Mouse (Mus musculus): ENCODE measurements at regions not wholly inside any gene's neighbourhood (a gene's known extent, or its start where the extent isn't known, plus 50 kb on each side); places are given as distances from the start of the nearest gene placed in this dataset.

DNA sequence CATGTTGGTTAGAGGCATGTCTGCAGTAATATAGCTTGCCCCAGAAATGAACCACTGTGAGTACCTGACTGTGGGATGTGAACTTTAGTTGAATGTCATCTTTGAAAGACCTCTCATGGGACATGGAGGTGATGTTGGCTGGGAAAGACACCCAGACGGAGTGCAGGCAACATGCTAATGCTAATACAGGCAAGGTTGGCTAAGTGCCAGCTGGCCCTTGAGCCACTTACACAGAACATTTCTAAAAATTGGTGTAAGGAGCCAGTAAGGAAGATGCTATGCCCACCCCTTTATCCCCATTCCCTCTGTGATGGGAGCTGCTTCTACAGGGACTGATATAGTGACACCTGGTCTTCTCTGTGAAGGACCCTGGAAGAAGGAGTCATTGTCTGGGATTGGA, 656.5 kb downstream of the Tns3 start:
- no peaks in the 10 kb centered on the region for H3K36me3 ChIP-seq (ENCODE audit: control insufficient read depth, insufficient read depth, low read length)
- H3K9ac ChIP-seq (replicated peaks; ENCODE audit: low read depth, low read length) = no peak overlapping the region
- H3K27me3 ChIP-seq (ENCODE audit: control insufficient read depth, insufficient read depth, low read length) = no peaks in the 10 kb centered on the region
- no peak for ATAC-seq (ENCODE audit: insufficient number of reproducible peaks, insufficient read depth, low FRiP score, low read depth)
- no peak overlapping the region for H3K4me2 ChIP-seq (replicated peaks; ENCODE audit: low read depth, low read length)
- H3K4me1 ChIP-seq (ENCODE audit: control insufficient read depth, insufficient read depth, low read length) = no peaks in the 10 kb centered on the region
- H3K9me3 ChIP-seq (ENCODE audit: control insufficient read depth, low read depth, low read length) = no peaks in the 10 kb centered on the region
- WGBS = 44% methylated on average over 1 of the region's 1 CpGs
- no peak overlapping the region for H3K4me3 ChIP-seq (ENCODE audit: low read depth, low read length)
- no peak overlapping the region for H3K27ac ChIP-seq (ENCODE audit: low read length)

DNA sequence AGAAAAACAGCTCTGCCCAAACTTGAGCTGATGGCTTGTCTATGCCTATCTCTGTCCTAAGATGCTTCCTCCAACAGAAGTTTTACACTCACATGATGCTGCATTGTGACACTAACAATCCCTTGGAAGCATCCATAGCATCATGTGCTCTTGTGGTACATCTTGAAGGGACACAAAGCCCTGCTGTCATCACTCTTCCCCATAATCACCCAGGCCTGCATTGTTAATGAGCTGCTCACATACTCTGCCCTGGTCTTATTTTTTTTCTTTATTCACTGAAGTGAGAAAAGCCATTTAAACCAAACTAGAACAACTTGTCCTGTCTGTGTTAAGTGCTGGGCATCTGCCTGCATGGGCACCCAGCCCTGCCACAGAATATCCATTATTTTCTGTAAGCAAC, 683.3 kb downstream of the Tns3 start:
- Histone ChIP-seq H3K4me2 (replicated peaks; ENCODE audit: low read depth, low read length) (no peak overlapping the region), H3K4me1 (ENCODE audit: control insufficient read depth, insufficient read depth, low read length) (no peaks in the 10 kb centered on the region), H3K4me3 (ENCODE audit: low read depth, low read length) (no peak overlapping the region), H3K27me3 (ENCODE audit: control insufficient read depth, insufficient read depth, low read length) (no peaks in the 10 kb centered on the region), H3K9me3 (ENCODE audit: control insufficient read depth, low read depth, low read length) (no peaks in the 10 kb centered on the region), H3K27ac (ENCODE audit: low read length) (no peak overlapping the region), H3K9ac (replicated peaks; ENCODE audit: low read depth, low read length) (no peak overlapping the region), H3K36me3 (ENCODE audit: control insufficient read depth, insufficient read depth, low read length) (no peaks in the 10 kb centered on the region)
- no peak for ATAC-seq (ENCODE audit: insufficient number of reproducible peaks, insufficient read depth, low FRiP score, low read depth)

DNA sequence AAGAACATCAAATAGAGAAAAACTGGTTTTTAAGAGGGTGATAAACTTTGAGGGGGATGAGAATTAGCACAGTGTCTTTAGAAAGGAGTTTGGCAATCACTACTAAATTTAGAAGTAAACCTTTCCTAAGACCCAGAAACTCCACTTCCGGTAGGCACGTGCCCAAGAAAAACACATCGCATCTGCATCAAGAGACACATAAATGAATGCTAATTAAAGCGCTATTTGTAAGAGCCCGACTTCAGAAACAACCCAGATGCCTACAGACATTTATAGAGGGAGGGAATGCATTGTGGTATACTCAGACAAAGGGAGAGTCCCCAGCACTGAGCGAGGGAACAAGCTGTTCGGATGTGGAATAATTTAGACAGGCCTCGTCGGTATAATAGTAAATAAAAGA, 688.5 kb downstream of the Tns3 start:
- no peak for ATAC-seq (ENCODE audit: insufficient number of reproducible peaks, insufficient read depth, low FRiP score, low read depth)
- 70% methylated on average over 9 of the region's 9 CpGs for WGBS
- Histone ChIP-seq H3K27me3 (ENCODE audit: control insufficient read depth, insufficient read depth, low read length) (no peaks in the 10 kb centered on the region), H3K9ac (replicated peaks; ENCODE audit: low read depth, low read length) (no peak overlapping the region), H3K4me1 (ENCODE audit: control insufficient read depth, insufficient read depth, low read length) (no peaks in the 10 kb centered on the region), H3K4me3 (ENCODE audit: low read depth, low read length) (no peak overlapping the region), H3K27ac (ENCODE audit: low read length) (no peak overlapping the region), H3K36me3 (ENCODE audit: control insufficient read depth, insufficient read depth, low read length) (no peaks in the 10 kb centered on the region), H3K9me3 (ENCODE audit: control insufficient read depth, low read depth, low read length) (no peaks in the 10 kb centered on the region), H3K4me2 (replicated peaks; ENCODE audit: low read depth, low read length) (no peak overlapping the region)

DNA sequence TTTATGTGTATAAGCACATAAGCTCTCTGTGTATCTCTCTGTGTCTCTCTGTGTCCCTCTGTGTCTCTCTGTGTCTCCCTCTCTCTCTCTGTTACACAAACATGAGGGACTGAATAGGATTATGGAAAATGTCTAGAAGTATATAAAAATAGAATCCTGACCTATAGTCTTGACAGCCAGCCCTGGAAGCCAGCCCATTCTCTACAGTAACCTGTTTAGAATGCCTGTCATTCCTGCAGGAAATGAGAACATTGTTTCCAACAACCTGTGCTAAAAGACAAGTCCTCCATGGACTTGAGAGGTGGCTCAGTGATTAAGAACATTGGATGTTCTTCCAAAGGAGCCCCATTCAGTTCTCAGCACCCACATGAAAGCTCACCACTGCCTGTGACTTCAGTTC, 714.4 kb downstream of the Tns3 start:
- Histone ChIP-seq H3K4me1 (ENCODE audit: control insufficient read depth, insufficient read depth, low read length) (no peaks in the 10 kb centered on the region), H3K27ac (ENCODE audit: low read length) (no peak overlapping the region), H3K4me2 (replicated peaks; ENCODE audit: low read depth, low read length) (no peak overlapping the region), H3K4me3 (ENCODE audit: low read depth, low read length) (no peak overlapping the region), H3K9me3 (ENCODE audit: control insufficient read depth, low read depth, low read length) (no peaks in the 10 kb centered on the region), H3K36me3 (ENCODE audit: control insufficient read depth, insufficient read depth, low read length) (no peaks in the 10 kb centered on the region), H3K27me3 (ENCODE audit: control insufficient read depth, insufficient read depth, low read length) (no peaks in the 10 kb centered on the region), H3K9ac (replicated peaks; ENCODE audit: low read depth, low read length) (no peak overlapping the region)
- ATAC-seq (ENCODE audit: insufficient number of reproducible peaks, insufficient read depth, low FRiP score, low read depth) = no peak

GRCm38 (mm10) chr11:7949201-7949875, 715.0 kb downstream of the Tns3 start:
- no peaks in the 10 kb centered on the region for H3K9me3 ChIP-seq (ENCODE audit: control insufficient read depth, low read depth, low read length)
- no peak overlapping the region for H3K4me3 ChIP-seq (ENCODE audit: low read depth, low read length)
- H3K27ac ChIP-seq (ENCODE audit: low read length) = no peak overlapping the region
- WGBS = 76% methylated on average over 6 of the region's 6 CpGs
- no peak overlapping the region for H3K9ac ChIP-seq (replicated peaks; ENCODE audit: low read depth, low read length)
- H3K27me3 ChIP-seq (ENCODE audit: control insufficient read depth, insufficient read depth, low read length) = no peaks in the 10 kb centered on the region
- no peak overlapping the region for H3K4me2 ChIP-seq (replicated peaks; ENCODE audit: low read depth, low read length)
- H3K36me3 ChIP-seq (ENCODE audit: control insufficient read depth, insufficient read depth, low read length) = no peaks in the 10 kb centered on the region
- ATAC-seq (ENCODE audit: insufficient number of reproducible peaks, insufficient read depth, low FRiP score, low read depth) = no peak
- no peaks in the 10 kb centered on the region for H3K4me1 ChIP-seq (ENCODE audit: control insufficient read depth, insufficient read depth, low read length)

DNA sequence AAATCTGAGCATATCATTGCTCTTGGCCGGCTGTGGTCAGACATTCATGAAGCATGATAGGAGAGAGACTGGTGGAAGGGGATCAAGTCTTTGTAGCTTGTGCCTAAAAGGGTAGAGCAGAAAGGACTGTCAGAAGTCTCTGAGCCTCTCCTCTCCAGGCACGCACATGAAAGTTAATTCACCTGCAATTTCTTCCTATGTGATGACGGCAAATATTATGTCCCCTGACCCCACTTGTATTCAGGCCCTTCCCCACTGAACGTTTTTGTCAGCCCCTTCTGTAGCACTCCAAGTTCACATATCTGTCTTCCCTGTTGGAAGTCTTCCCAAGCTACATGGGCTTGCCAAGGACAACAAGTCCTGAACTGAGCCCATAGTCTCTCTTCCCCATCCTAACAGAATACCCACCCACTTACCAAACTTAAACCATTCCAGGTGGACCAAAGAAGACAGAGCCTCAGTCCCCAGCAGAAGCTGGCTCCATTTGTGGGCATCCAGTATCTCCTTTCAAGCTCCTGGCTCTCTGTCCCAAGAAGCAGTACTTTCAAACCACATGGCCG, 719.3 kb downstream of the Tns3 start:
- no peak overlapping the region for H3K4me3 ChIP-seq (ENCODE audit: low read depth, low read length)
- no peaks in the 10 kb centered on the region for H3K36me3 ChIP-seq (ENCODE audit: control insufficient read depth, insufficient read depth, low read length)
- H3K9me3 ChIP-seq (ENCODE audit: control insufficient read depth, low read depth, low read length) = no peaks in the 10 kb centered on the region
- no peak overlapping the region for H3K4me2 ChIP-seq (replicated peaks; ENCODE audit: low read depth, low read length)
- H3K9ac ChIP-seq (replicated peaks; ENCODE audit: low read depth, low read length) = no peak overlapping the region
- ATAC-seq (ENCODE audit: insufficient number of reproducible peaks, insufficient read depth, low FRiP score, low read depth) = no peak
- H3K4me1 ChIP-seq (ENCODE audit: control insufficient read depth, insufficient read depth, low read length) = no peaks in the 10 kb centered on the region
- H3K27ac ChIP-seq (ENCODE audit: low read length) = no peak overlapping the region
- no peaks in the 10 kb centered on the region for H3K27me3 ChIP-seq (ENCODE audit: control insufficient read depth, insufficient read depth, low read length)
- 80% methylated on average over 5 of the region's 5 CpGs for WGBS

GRCm38 (mm10) chr11:7944373-7944772, 720.0 kb downstream of the Tns3 start:
- no peak for ATAC-seq (ENCODE audit: insufficient number of reproducible peaks, insufficient read depth, low FRiP score, low read depth)
- Histone ChIP-seq H3K4me3 (ENCODE audit: low read depth, low read length) (no peak overlapping the region), H3K36me3 (ENCODE audit: control insufficient read depth, insufficient read depth, low read length) (no peaks in the 10 kb centered on the region), H3K4me1 (ENCODE audit: control insufficient read depth, insufficient read depth, low read length) (no peaks in the 10 kb centered on the region), H3K27ac (ENCODE audit: low read length) (no peak overlapping the region), H3K27me3 (ENCODE audit: control insufficient read depth, insufficient read depth, low read length) (no peaks in the 10 kb centered on the region), H3K9ac (replicated peaks; ENCODE audit: low read depth, low read length) (no peak overlapping the region), H3K4me2 (replicated peaks; ENCODE audit: low read depth, low read length) (no peak overlapping the region), H3K9me3 (ENCODE audit: control insufficient read depth, low read depth, low read length) (no peaks in the 10 kb centered on the region)
- WGBS = 78% methylated on average over 4 of the region's 4 CpGs

DNA sequence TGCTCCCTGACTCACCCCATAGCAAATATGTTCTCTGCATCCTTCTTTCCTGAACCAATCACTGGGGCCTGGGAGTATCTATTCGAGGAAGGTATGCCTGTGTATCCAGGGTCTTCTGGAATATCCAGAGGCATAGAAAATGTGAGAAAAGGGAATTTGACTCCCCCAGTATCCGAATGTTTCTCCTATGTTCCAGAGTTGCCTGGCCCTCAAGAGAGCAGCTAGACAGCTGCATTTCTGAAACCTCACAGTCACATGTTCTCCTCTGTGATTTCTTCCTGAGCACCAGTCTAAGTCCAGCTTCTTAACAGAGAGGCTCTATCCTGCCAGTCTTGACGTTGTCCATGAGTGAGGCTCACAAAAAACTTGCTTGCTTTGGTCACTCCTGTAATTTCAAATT, 719.9 kb upstream of the Igfbp3 start:
- Histone ChIP-seq H3K4me2 (replicated peaks; ENCODE audit: low read depth, low read length) (no peak overlapping the region), H3K4me1 (ENCODE audit: control insufficient read depth, insufficient read depth, low read length) (no peaks in the 10 kb centered on the region), H3K9me3 (ENCODE audit: control insufficient read depth, low read depth, low read length) (no peaks in the 10 kb centered on the region), H3K27me3 (ENCODE audit: control insufficient read depth, insufficient read depth, low read length) (no peaks in the 10 kb centered on the region), H3K9ac (replicated peaks; ENCODE audit: low read depth, low read length) (no peak overlapping the region), H3K27ac (ENCODE audit: low read length) (no peak overlapping the region), H3K4me3 (ENCODE audit: low read depth, low read length) (no peak overlapping the region), H3K36me3 (ENCODE audit: control insufficient read depth, insufficient read depth, low read length) (no peaks in the 10 kb centered on the region)
- 79% methylated on average over 3 of the region's 3 CpGs for WGBS
- ATAC-seq (ENCODE audit: insufficient number of reproducible peaks, insufficient read depth, low FRiP score, low read depth) = no peak

DNA sequence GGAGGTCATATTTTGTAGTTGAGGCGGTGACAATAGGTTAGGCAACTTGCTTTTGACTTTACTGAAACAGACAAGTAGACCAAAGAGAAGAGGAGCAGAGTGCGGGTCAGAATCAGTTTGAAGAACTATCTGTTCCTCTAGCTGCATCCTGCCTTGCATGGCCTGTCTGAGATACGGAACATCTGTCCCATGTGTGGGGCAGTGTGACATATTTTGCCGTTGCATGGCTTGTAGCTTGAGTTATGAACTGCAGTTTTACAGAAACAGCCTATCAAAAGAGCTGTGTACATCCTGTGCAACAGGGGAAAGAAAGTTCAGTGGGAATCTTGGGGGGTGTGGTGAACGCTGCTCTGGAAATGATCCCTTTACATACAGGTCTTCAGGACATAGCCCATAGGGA, 718.9 kb upstream of the Igfbp3 start:
- Histone ChIP-seq H3K4me3 (ENCODE audit: low read depth, low read length) (no peak overlapping the region), H3K9ac (replicated peaks; ENCODE audit: low read depth, low read length) (no peak overlapping the region), H3K4me1 (ENCODE audit: control insufficient read depth, insufficient read depth, low read length) (no peaks in the 10 kb centered on the region), H3K4me2 (replicated peaks; ENCODE audit: low read depth, low read length) (no peak overlapping the region), H3K27ac (ENCODE audit: low read length) (no peak overlapping the region), H3K9me3 (ENCODE audit: control insufficient read depth, low read depth, low read length) (peaks cover 3% of the 10 kb centered on the region; the same call in 1 of the 2 replicates), H3K36me3 (ENCODE audit: control insufficient read depth, insufficient read depth, low read length) (no peaks in the 10 kb centered on the region), H3K27me3 (ENCODE audit: control insufficient read depth, insufficient read depth, low read length) (no peaks in the 10 kb centered on the region)
- ATAC-seq (ENCODE audit: insufficient number of reproducible peaks, insufficient read depth, low FRiP score, low read depth) = no peak
- WGBS = 88% methylated on average over 5 of the region's 5 CpGs
